Mouse (Mus musculus) neural tube, embryonic 13.5 days (tissue): ENCODE measurements around the gene Fam222a. TPM values are rescaled to one million over a fixed set of nuclear protein-coding genes. Genes with fewer than 3 reads are reported as not detected.

Experiments used
- ATAC-seq: fragments of 200-750 bp; cut with Nextera tagmentation; 2 replicates; pipeline ENCODE4 v1.8.0; 2017; ENCODE audit warnings: low read depth, mild to moderate bottlenecking, moderate TSS enrichment, moderate library complexity
- H3K27ac ChIP-seq: fragments of 300-500 bp; sonication (generic); replicated peaks from 2 replicates; pipeline ENCODE4 v1.5.1; 2015; ENCODE audit warnings: moderate library complexity, mild to moderate bottlenecking, inconsistent platforms
- H3K27me3 ChIP-seq: fragments of 300-500 bp; sonication (generic); 2 replicates; pipeline ENCODE4 v1.6.1; 2015; ENCODE audit warnings: mild to moderate bottlenecking, inconsistent platforms
- H3K36me3 ChIP-seq: fragments of 300-500 bp; sonication (generic); 2 replicates; pipeline ENCODE4 v1.6.1; 2015; ENCODE audit warnings: mild to moderate bottlenecking, inconsistent platforms
- H3K4me1 ChIP-seq: fragments of 300-500 bp; sonication (generic); replicated peaks from 2 replicates; pipeline ENCODE4 v1.6.1; 2015; ENCODE audit warnings: inconsistent platforms
- H3K4me2 ChIP-seq: fragments of 300-500 bp; sonication (generic); 2 replicates; pipeline ENCODE4 v1.6.1; 2015; ENCODE audit warnings: inconsistent platforms, mild to moderate bottlenecking, moderate library complexity
- H3K4me3 ChIP-seq: fragments of 300-500 bp; sonication (generic); 2 replicates; pipeline ENCODE4 v1.5.1; 2015; ENCODE audit warnings: mild to moderate bottlenecking, inconsistent platforms
- H3K9ac ChIP-seq: fragments of 300-500 bp; sonication (generic); 2 replicates; pipeline ENCODE4 v1.6.1; 2015; ENCODE audit warnings: moderate library complexity, mild to moderate bottlenecking, inconsistent platforms
- H3K9me3 ChIP-seq: fragments of 300-500 bp; sonication (generic); 2 replicates; pipeline ENCODE4 v1.6.1; 2016; ENCODE audit warnings: inconsistent platforms
- WGBS: fragments of 180-500 bp; shearing (Covaris S2); methylation state at CpG from one replicate; pipeline ENCODE4 v1.1.7; 2015; 5-methylcytosine and 5-hydroxymethylcytosine counted together
- polyA plus RNA-seq: library from polyadenylated mRNA; unstranded; fragments of >200 nt; fragmentation: Nextera tagmentation; extraction: Ambion mirVana; gene quantifications from 2 replicates; pipeline ENCODE4 v1.2.1, GENCODE M21; 2015

Fam222a gene
- polyA plus RNA-seq, 1 experiment from 2014 or later: 6.8 TPM

DNA sequence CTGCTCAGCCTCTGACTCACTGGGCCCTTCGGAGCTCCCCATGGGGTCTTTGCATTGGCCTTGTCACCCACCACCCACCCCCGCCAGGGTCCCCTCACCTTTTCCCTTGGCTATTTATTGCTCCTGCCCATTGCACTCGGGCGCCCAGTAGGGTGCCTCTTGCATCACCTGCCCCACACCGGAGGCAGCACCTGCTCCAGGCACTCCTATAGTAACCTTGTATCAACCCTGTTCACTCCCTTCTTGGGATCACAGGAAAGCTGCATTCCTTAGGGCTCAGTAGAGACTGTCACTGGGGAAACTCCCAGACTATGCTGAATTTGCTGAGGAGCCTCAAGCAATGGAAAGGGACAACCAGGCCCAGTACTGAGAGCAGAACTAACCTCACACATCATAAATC is 6.9 kb upstream of the Fam222a start:
- H3K9me3 ChIP-seq: peaks cover 8% of the 10 kb centered on the region
- H3K27ac ChIP-seq: no peak overlapping the region
- H3K4me3 ChIP-seq: no peak overlapping the region
- WGBS: 69% methylated on average over 5 of the region's 5 CpGs
- H3K36me3 ChIP-seq: no peaks in the 10 kb centered on the region
- no peaks in the 10 kb centered on the region for H3K27me3 ChIP-seq
- H3K9ac ChIP-seq: no peak overlapping the region
- ATAC-seq: no peak
- H3K4me2 ChIP-seq: no peak overlapping the region
- peaks cover 25% of the 10 kb centered on the region for H3K4me1 ChIP-seq

DNA sequence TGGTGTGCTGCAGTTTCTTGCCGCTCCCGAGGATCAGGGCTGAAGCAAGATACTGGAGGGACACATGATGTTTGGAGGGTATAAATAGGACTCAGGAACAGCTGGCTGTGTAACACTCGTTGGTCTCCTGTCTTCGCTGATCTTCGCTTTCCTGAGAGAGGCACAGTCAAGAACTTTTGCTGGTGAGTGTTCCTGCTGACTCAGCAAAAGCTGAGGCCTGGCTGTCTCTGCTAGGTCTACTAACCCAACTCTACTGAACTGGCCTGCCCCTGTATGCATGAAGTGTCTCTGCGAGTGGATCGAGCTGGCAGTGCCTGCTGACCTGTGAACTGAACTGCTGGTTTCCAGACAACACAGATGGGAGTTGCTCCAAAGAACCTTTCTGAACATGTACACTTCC is 3.8 kb upstream of the Fam222a start:
- peaks cover 27% of the 10 kb centered on the region for H3K4me1 ChIP-seq
- peaks cover 8% of the 10 kb centered on the region for H3K9me3 ChIP-seq
- H3K27me3 ChIP-seq: no peaks in the 10 kb centered on the region
- ATAC-seq: no peak
- WGBS: 93% methylated on average over 7 of the region's 7 CpGs
- no peak overlapping the region for H3K27ac ChIP-seq
- no peak overlapping the region for H3K9ac ChIP-seq
- no peak overlapping the region for H3K4me2 ChIP-seq
- H3K36me3 ChIP-seq: no peaks in the 10 kb centered on the region
- H3K4me3 ChIP-seq: no peak overlapping the region

DNA sequence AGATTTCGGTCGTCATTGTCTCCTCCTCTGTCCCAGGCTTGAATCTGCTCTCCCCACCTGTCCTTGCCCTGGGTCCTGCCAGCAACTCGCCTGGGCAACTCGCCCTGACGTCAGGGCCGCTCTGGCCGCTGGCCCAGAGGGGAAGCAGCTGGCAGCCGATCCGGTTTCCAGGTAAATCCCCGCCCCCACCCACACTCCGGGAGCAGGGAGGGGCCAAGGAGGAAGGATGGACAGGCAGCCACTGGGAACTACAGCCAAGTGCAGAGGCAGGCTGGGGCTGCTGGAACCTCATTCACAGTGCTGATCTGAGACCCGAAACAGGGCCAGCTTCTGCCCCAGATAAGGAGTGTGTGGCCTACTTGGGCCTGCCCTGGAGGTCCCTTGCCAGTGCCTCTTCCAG is 2.5 kb upstream of the Fam222a start:
- Histone ChIP-seq H3K27ac (no peak overlapping the region), H3K36me3 (no peaks in the 10 kb centered on the region), H3K27me3 (no peaks in the 10 kb centered on the region), H3K4me1 (peaks cover 39% of the 10 kb centered on the region), H3K9me3 (peaks cover 8% of the 10 kb centered on the region), H3K4me2 (no peak overlapping the region), H3K9ac (peak overlapping the region; percentile 34; the same call in 1 of the 2 replicates), H3K4me3 (no peak overlapping the region)
- WGBS: 13% methylated on average over 12 of the region's 12 CpGs
- ATAC-seq: no peak

DNA sequence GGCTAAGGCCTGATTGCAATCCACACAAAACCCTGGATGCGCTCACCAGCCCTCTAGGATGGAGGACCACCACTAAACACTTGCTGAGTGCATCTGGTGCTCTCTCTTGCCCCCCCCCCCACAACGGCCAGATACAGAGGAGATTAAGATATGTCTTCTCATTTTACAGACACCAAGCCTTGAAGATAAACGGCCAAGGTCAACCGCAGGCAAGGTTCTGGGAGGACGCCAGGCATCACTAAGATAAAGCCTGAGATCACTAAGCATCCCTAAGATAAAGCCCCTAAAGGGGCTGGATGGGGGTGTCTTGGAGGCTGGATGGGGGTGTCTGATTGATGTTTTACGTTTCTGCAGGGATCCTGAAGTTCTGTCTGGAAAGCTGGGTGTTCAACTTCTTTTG is 2.1 kb upstream of the Fam222a start:
- no peak for ATAC-seq
- no peaks in the 10 kb centered on the region for H3K36me3 ChIP-seq
- H3K4me3 ChIP-seq: no peak overlapping the region
- no peak overlapping the region for H3K27ac ChIP-seq
- 84% methylated on average over 6 of the region's 6 CpGs for WGBS
- H3K9me3 ChIP-seq: peaks cover 8% of the 10 kb centered on the region
- H3K4me2 ChIP-seq: no peak overlapping the region
- H3K9ac ChIP-seq: 0 out of 2 replicates have a peak overlapping the region, but pooled peaks have one; percentile 34
- no peaks in the 10 kb centered on the region for H3K27me3 ChIP-seq
- H3K4me1 ChIP-seq: peaks cover 39% of the 10 kb centered on the region

DNA sequence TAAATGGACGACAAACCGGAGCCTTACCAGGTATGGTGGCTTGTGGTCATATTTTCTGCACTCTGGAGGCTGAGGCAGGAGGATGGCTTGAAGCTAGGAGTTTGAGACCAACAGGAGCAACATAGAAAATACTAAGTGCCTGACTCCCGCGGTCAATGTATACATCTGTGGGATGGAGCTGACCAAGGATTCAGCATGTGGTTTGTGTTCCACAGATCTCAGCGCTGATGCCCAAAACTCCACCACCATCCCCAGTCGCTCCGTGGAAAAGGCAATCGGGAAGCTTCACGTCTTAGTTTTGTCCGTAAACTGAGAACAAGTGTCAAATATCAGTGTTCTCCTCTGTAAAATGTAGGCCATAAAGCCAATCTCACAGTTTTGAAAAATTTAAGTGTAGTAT is 1.4 kb upstream of the Fam222a start:
- Histone ChIP-seq H3K4me1 (peaks cover 44% of the 10 kb centered on the region), H3K9ac (no peak overlapping the region), H3K4me3 (peak overlapping the region; percentile 89; the same call in 1 of the 2 replicates), H3K27me3 (no peaks in the 10 kb centered on the region), H3K9me3 (peaks cover 8% of the 10 kb centered on the region), H3K36me3 (no peaks in the 10 kb centered on the region), H3K27ac (no peak overlapping the region), H3K4me2 (no peak overlapping the region)
- WGBS: 88% methylated on average over 10 of the region's 10 CpGs
- ATAC-seq: no peak

DNA sequence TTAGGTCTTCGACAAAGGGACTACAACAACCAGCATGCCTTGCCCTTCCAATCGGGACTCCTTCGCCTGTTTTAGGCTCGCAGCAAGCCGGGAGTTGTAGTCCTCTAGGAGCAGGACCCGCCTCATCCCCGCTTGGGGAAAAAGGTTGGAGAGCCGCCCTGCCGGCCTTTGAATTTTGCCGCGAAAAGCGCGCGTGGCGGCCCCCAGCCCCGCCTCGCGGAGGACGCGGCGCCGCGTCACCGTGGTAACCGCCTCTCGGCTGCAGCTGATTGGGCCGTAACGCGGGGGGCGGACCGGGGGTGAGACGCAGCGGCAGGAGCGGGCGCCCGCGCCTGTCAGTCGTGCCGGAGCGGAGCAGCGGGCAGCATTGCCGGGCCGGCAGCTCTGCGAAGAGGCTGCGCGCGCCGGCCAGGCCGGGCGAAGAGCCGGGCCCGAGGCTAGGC is 720 bp upstream of the Fam222a start:
- under 1% methylated on average over 45 of the region's 52 CpGs for WGBS
- no peaks in the 10 kb centered on the region for H3K27me3 ChIP-seq

DNA sequence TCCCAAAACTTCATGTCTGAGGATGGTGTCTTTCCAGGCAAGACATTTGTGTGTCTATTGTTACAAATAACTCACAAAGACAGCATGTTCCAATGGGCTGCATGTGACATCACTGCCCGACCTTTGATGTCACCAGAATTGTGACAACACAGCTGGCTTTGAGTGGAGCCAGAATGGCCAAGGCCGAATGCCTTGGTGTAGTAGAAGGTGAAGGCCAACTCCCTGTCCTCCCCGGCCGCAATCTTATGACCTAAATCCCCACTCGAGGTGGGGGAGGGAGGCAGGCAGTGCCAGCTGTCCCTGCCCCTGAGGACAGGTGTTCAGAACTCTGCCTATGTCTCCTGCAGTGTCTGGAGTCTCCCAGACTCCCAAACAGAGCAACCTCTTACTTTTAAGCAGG is 1.0 kb downstream of the Fam222a start:
- WGBS: 10% methylated on average over 5 of the region's 5 CpGs
- H3K4me1 ChIP-seq: peaks cover 67% of the 10 kb centered on the region

More for the DNA sequence above, 720 bp upstream of the Fam222a start:
- Histone ChIP-seq H3K9ac (peak overlapping the region; percentile 87), H3K4me2 (peak overlapping the region; percentile 72), H3K4me3 (peak overlapping the region; percentile 89), H3K36me3 (no peaks in the 10 kb centered on the region), H3K4me1 (peaks cover 50% of the 10 kb centered on the region), H3K9me3 (peaks cover 8% of the 10 kb centered on the region), H3K27ac (peak overlapping the region; percentile 94)
- peak; percentile 91 for ATAC-seq

DNA sequence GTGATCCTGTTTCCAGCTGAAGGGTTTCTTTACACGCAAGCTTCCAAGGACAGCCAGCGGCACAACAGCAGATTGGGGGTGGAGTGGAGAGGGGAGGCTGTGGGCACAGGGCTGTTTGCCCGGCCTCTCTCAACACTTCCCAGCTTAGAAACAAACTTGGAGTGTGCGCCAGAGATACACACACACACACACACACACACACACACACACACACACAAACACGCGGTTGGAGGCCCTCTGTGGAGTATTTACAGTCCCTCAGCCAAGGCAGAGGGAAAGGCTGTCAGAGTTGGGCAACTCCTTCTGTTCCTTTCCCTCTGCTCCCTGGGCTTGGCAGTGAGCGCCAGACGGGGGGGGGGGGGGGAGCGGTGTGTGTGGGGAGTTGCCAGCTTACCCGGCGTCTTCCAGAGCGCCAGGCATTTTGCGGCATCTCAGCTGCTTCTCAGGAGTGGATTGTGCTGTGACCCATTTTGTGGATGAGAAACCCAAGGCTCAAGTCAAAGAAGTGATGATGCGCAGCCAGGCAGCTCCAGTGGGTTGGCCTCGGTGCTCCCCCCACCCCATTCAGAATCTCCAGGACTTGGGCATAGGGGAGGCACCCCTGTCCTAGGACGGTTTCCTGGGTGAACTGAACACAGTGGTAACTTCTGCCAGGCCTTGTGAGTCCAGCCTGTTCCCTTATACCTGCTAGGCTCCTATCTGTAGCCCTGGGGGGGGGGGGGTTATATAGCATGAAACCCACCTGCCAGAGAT is 2.3 kb downstream of the Fam222a start:
- ATAC-seq: no peak

More for the DNA sequence above, 1.0 kb downstream of the Fam222a start:
- no peaks in the 10 kb centered on the region for H3K36me3 ChIP-seq
- peak overlapping the region; percentile 72 for H3K4me2 ChIP-seq
- H3K27me3 ChIP-seq: no peaks in the 10 kb centered on the region
- H3K9me3 ChIP-seq: 0 out of 2 replicates have a peak, but pooled peaks cover 4% of the 10 kb centered on the region
- no peak for ATAC-seq
- peak overlapping the region; percentile 89 for H3K4me3 ChIP-seq
- H3K27ac ChIP-seq: no peak overlapping the region
- H3K9ac ChIP-seq: peak overlapping the region; percentile 87

DNA sequence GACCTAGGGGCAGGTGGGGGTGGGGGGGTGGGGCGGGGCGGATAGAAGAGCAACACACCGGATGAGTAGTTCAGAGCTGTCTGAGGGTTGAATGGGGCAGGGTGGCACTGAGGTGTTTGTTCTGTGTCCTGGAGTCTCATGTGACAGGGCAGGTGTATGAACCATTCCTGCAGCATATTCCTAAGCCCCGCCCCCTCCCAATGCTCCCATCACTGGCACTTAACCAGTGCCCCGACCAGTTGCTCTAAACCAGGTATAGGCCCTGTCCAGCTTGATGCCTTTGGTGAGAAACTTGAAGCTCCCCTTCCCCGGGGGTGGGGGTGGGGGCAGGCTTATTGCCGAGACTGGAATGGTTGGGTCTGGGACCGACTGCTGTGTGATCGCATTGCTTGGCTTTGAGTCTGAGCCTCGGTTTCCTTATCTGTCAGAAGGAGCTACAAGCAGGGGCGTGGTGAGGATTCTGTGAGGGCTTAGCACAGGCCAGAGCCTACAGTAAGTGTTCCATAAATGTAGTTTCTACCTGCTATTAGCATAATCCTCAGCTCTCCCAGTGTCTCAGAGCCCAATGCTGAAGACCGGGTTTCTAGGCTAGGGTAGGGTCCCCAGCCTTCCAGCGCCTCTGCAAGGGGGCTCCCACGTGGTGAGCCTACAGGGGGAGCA is 3.1 kb downstream of the Fam222a start:
- H3K36me3 ChIP-seq: no peaks in the 10 kb centered on the region
- peak overlapping the region; percentile 76 for H3K9ac ChIP-seq
- no peak for ATAC-seq
- WGBS: 3% methylated on average over 14 of the region's 14 CpGs
- H3K27me3 ChIP-seq: no peaks in the 10 kb centered on the region
- H3K4me3 ChIP-seq: peak overlapping the region; percentile 89
- no peaks in the 10 kb centered on the region for H3K9me3 ChIP-seq
- H3K27ac ChIP-seq: peak overlapping the region; percentile 94
- peak overlapping the region; percentile 72 for H3K4me2 ChIP-seq
- peaks cover 80% of the 10 kb centered on the region for H3K4me1 ChIP-seq

More for the DNA sequence above, 2.3 kb downstream of the Fam222a start:
- Histone ChIP-seq H3K36me3 (no peaks in the 10 kb centered on the region), H3K4me2 (peak overlapping the region; percentile 72), H3K27ac (peak overlapping the region; percentile 94; the same call in 1 of the 2 replicates), H3K27me3 (no peaks in the 10 kb centered on the region), H3K4me1 (peaks cover 75% of the 10 kb centered on the region), H3K9me3 (no peaks in the 10 kb centered on the region), H3K9ac (peak overlapping the region; percentile 87), H3K4me3 (peak overlapping the region; percentile 89)
- 15% methylated on average over 10 of the region's 16 CpGs for WGBS

DNA sequence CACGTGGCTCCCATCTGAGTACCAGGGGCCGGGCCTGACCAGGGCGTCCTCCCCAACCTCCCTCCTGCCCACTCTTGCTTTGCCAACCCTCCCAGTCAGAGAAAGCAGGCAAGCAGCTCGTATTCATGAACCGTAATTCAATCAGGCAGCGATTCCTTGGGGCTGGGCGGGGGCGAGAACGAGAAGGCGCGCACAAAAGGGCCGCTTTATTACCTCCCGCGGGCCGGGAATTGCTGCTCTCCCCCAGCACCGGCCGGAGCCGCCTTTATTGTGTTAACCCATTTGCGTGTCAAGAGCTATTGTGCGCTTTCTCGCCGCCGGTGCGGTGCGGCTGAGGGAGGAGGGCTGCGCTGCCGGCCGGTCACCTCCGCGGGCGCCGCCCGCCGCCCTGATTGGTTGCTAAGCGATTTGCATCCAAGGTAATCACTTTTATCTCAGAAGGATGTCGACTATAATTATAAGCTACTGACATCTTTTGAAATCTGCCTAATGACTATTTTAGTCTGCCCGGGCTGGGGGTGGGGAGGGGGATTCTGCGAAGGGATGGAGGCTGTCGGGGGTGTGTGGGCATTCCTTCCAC is 3.7 kb downstream of the Fam222a start:
- WGBS: under 1% methylated on average over 39 of the region's 39 CpGs
- Histone ChIP-seq H3K4me3 (peak overlapping the region; percentile 89), H3K27me3 (no peaks in the 10 kb centered on the region), H3K9me3 (no peaks in the 10 kb centered on the region), H3K4me2 (peak overlapping the region; percentile 72), H3K27ac (peak overlapping the region; percentile 94), H3K4me1 (peaks cover 86% of the 10 kb centered on the region), H3K36me3 (no peaks in the 10 kb centered on the region), H3K9ac (peak overlapping the region; percentile 76)
- 0 out of 2 replicates have a peak, but pooled peaks have one; percentile 3 for ATAC-seq

DNA sequence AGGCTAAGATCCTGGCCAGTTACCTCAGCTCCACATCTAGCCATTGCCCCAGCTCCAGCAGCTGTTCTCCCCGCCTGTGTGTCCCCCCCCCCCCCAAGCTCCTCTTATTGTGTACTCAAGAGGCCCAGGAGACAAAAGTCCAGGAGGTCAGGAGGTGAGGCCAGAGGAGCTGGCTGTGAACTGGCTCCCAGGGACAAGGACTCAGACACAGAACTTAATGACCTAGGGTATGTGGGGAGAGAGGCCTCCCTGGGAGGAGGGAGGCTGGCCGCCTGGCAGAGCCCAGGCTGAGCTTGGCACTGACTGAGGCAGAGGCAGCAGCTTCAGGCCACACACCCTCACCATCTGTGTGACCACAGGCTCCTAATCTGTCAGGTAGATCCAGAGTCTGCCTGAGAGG is 5.2 kb downstream of the Fam222a start:
- Histone ChIP-seq H3K4me2 (peak overlapping the region; percentile 72), H3K9me3 (no peaks in the 10 kb centered on the region), H3K9ac (peak overlapping the region; percentile 76), H3K4me1 (peaks cover 98% of the 10 kb centered on the region), H3K27me3 (no peaks in the 10 kb centered on the region), H3K27ac (0 out of 2 replicates have a peak overlapping the region, but pooled peaks have one; percentile 94), H3K36me3 (no peaks in the 10 kb centered on the region), H3K4me3 (no peak overlapping the region)
- no peak for ATAC-seq
- WGBS: 11% methylated on average over 2 of the region's 2 CpGs
